15 mouse cellular contexts compared by ENCODE assay signal in the genomic region with DNA sequence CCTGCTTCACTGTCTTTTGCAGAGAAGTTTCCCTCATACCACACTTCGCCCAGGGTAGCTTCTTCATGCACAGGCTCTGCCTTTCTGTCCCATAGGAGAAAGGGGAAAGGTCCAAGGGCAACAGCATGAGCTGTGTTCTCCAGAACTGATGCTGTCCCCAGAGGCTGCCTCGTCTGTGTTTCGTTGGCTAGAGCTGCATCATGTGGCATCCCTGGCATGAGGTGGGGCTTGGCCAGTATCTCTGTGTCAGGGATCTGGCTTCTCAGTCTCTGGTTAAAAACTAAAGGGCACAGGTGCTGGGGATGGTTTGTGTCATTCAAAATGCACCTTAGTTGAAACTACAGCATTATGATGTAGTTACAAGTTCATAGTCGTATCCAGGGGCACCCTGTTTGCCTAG.
DNase-seq lines count a peak whose midpoint lies in the region; ATAC-seq and TF ChIP-seq lines count a peak whose summit lies in the region.
"Had no signal": no experiment of that assay in that cellular context is flagged by ENCODE, and none has a peak within 500 bp of the region (broad histone marks: within the 10 kb centered on the region; RNA-seq: fewer than 3 reads in every experiment).

No protein-coding gene starts in this region.

- peak; percentile 92 for DNase-seq in heart, adult 11 months
- no peak for DNase-seq in heart, adult 18-20 months
- DNase-seq in embryonic facial prominence, embryonic 10.5 days (ENCODE audit: low spot score): no peak
- DNase-seq in gastrocnemius, adult 2 months: peak; percentile 77
- DNase-seq in urinary bladder, postnatal 14 days (ENCODE audit: low spot score): no peak
- no peak for DNase-seq in kidney, postnatal 25 days
- DNase-seq: adrenal gland, postnatal 14 days; cerebellum, adult 9-11 months; lung, postnatal 36 days; right cerebral cortex, adult 18-20 months had no signal

- no peak overlapping the region for H3K9ac ChIP-seq in midbrain, embryonic 13.5 days (replicated peaks)
- H3K9ac ChIP-seq in kidney, embryonic 14.5 days (ENCODE audit: low read depth, low read length): no peak overlapping the region
- H3K9ac ChIP-seq: embryonic facial prominence, embryonic 12.5 days had no signal

- peak overlapping the region; percentile 31; the same call in 1 of the 2 replicates for H3K27ac ChIP-seq in embryonic facial prominence, embryonic 10.5 days (replicated peaks)
- peak overlapping the region; percentile 63 for H3K27ac ChIP-seq in gastrocnemius, adult 2 months
- peak overlapping the region; percentile 78 for H3K27ac ChIP-seq in midbrain, embryonic 13.5 days
- no peak overlapping the region for H3K27ac ChIP-seq in kidney, embryonic 14.5 days (ENCODE audit: low read depth, low read length)
- H3K27ac ChIP-seq: embryonic facial prominence, embryonic 12.5 days; kidney, postnatal 0 days had no signal

- H3K9me3 ChIP-seq in embryonic facial prominence, embryonic 10.5 days: peaks cover 4% of the 10 kb centered on the region; the same call in 1 of the 2 replicates
- peaks cover 8% of the 10 kb centered on the region for H3K9me3 ChIP-seq in midbrain, embryonic 13.5 days
- 0 out of 2 replicates have a peak, but pooled peaks cover 3% of the 10 kb centered on the region for H3K9me3 ChIP-seq in kidney, embryonic 14.5 days (ENCODE audit: control insufficient read depth, low read length)
- H3K9me3 ChIP-seq: embryonic facial prominence, embryonic 12.5 days had no signal

- no peak overlapping the region for H3K4me3 ChIP-seq in embryonic facial prominence, embryonic 10.5 days
- no peak overlapping the region for H3K4me3 ChIP-seq in gastrocnemius, adult 2 months
- no peak overlapping the region for H3K4me3 ChIP-seq in midbrain, embryonic 13.5 days (replicated peaks)
- no peak overlapping the region for H3K4me3 ChIP-seq in kidney, embryonic 14.5 days (ENCODE audit: low read length)
- H3K4me3 ChIP-seq: embryonic facial prominence, embryonic 12.5 days had no signal

- H3K4me1 ChIP-seq in embryonic facial prominence, embryonic 10.5 days: peaks cover 37% of the 10 kb centered on the region
- peaks cover 67% of the 10 kb centered on the region for H3K4me1 ChIP-seq in midbrain, embryonic 13.5 days (replicated peaks)
- peaks cover 24% of the 10 kb centered on the region for H3K4me1 ChIP-seq in kidney, embryonic 14.5 days (ENCODE audit: control insufficient read depth, insufficient read depth, low read length)

- H3K27me3 ChIP-seq in embryonic facial prominence, embryonic 10.5 days (replicated peaks; ENCODE audit: low read depth, poor library complexity, severe bottlenecking): no peaks in the 10 kb centered on the region
- no peaks in the 10 kb centered on the region for H3K27me3 ChIP-seq in midbrain, embryonic 13.5 days
- H3K27me3 ChIP-seq in kidney, embryonic 14.5 days (ENCODE audit: control insufficient read depth, insufficient read depth, low read length): no peaks in the 10 kb centered on the region
- H3K27me3 ChIP-seq: embryonic facial prominence, embryonic 12.5 days had no signal

- H3K4me2 ChIP-seq in midbrain, embryonic 13.5 days (replicated peaks): no peak overlapping the region
- H3K4me2 ChIP-seq in kidney, embryonic 14.5 days (replicated peaks; ENCODE audit: low read depth, low read length): no peak overlapping the region
- H3K4me2 ChIP-seq: embryonic facial prominence, embryonic 12.5 days; heart, embryonic 11.5 days had no signal

- H3K36me3 ChIP-seq in embryonic facial prominence, embryonic 10.5 days (replicated peaks): peaks cover 16% of the 10 kb centered on the region
- H3K36me3 ChIP-seq in midbrain, embryonic 13.5 days: peaks cover 14% of the 10 kb centered on the region
- no peaks in the 10 kb centered on the region for H3K36me3 ChIP-seq in kidney, embryonic 14.5 days (ENCODE audit: control insufficient read depth, insufficient read depth, low read length)

- intact Hi-C loops in gastrocnemius, adult 2 months (cut with DNase I): no loop called here

- ATAC-seq in midbrain, embryonic 13.5 days: no peak
- ATAC-seq in kidney, embryonic 14.5 days (ENCODE audit: low FRiP score, low TSS enrichment): no peak

- TF ChIP-seq CTCF in gastrocnemius, adult 2 months (IDR thresholded peaks at IDR 0.05): no peak

- WGBS in embryonic facial prominence, embryonic 10.5 days: 78% methylated on average over 4 of the region's 4 CpGs
- 69% methylated on average over 4 of the region's 4 CpGs for WGBS in midbrain, embryonic 13.5 days
- WGBS in kidney, embryonic 14.5 days: 77% methylated on average over 4 of the region's 4 CpGs

Comparison
In these comparisons a context has a peak if more than half of its experiments do, and no peak if none do; other contexts are left out.
1. DNase-seq: peak in heart, adult 11 months (single experiment) and gastrocnemius, adult 2 months (single experiment); none in heart, adult 18-20 months (0 of 2), embryonic facial prominence, embryonic 10.5 days (single experiment), urinary bladder, postnatal 14 days (single experiment) and kidney, postnatal 25 days (0 of 2).